Mouse (Mus musculus) olfactory bulb, adult 2 months (tissue): ENCODE results near the gene Gm10203. TPM values are rescaled to one million over a fixed set of nuclear protein-coding genes. Genes with fewer than 3 reads are reported as not detected.
A peak's percentile ranks its signal among the peaks of the same experiment; 100 is the strongest.

ENCODE experiments used
- H3K27ac ChIP-seq: fragments of 200-500 bp; 2 replicates; pipeline ENCODE4 v1.5.1; 2012; ENCODE audit warnings: low read depth, low read length; ENCODE audit not compliant: insufficient read depth
- H3K4me1 ChIP-seq: fragments of 200-500 bp; 2 replicates; pipeline ENCODE4 v1.6.1; 2012; ENCODE audit warnings: low read length; ENCODE audit not compliant: control insufficient read depth, insufficient read depth
- H3K4me3 ChIP-seq: fragments of 200-500 bp; 2 replicates; pipeline ENCODE4 v1.5.1; 2012; ENCODE audit warnings: mild to moderate bottlenecking, low read depth, low read length, moderate library complexity; ENCODE audit not compliant: insufficient read depth
- CTCF ChIP-seq: fragments of 200-500 bp; IDR thresholded peaks from 2 replicates; pipeline ENCODE4 v1.5.1; 2012; ENCODE audit warnings: low read depth, mild to moderate bottlenecking, low read length, moderate library complexity; ENCODE audit not compliant: insufficient read depth
- POLR2A ChIP-seq: fragments of 200-500 bp; IDR thresholded peaks from 2 replicates; pipeline ENCODE4 v1.6.1; 2012; ENCODE audit warnings: mild to moderate bottlenecking, low read depth, low read length, moderate library complexity; ENCODE audit not compliant: insufficient read depth
- WGBS: fragments of 180-500 bp; shearing (Covaris S2); methylation state at CpG from one replicate; pipeline ENCODE4 v1.1.7; 2018; 5-methylcytosine and 5-hydroxymethylcytosine counted together
- polyA plus RNA-seq: library from polyadenylated mRNA; stranded (reverse); fragments of >200 nt; gene quantifications from 2 replicates; pipeline ENCODE4 v1.2.4, GENCODE M21; 2012; ENCODE audit warnings: low replicate concordance; ENCODE audit not compliant: missing spikeins, insufficient read depth, insufficient read length

Gm10203 gene
- polyA plus RNA-seq, 1 experiment: not detected

DNA sequence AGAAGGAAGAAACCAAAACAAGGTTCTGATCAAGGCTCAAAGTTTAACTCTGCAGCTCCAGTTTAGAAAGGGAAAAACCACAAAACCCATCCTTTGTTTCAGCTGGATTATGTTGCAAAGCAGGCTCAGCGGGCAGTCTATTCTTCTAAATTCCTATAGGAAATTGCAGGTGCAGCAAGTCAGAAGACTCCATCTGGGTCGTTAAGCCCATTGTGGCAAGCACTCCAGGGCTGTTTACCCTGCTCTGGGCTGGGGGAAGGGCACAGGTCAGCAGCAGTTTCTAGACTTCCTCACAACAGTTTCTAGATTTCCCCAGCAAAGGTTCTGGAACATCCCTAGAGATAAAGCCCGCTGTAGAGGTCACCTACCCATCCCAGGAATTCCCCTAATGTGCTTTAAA, 1.1 kb downstream of the Gm10203 start:
- WGBS: 28% methylated on average over 3 of the region's 3 CpGs
- Histone ChIP-seq H3K27ac (no peak overlapping the region), H3K4me3 (no peak overlapping the region), H3K4me1 (no peaks in the 10 kb centered on the region)
- TF ChIP-seq POLR2A (no peak), CTCF (no peak)

DNA sequence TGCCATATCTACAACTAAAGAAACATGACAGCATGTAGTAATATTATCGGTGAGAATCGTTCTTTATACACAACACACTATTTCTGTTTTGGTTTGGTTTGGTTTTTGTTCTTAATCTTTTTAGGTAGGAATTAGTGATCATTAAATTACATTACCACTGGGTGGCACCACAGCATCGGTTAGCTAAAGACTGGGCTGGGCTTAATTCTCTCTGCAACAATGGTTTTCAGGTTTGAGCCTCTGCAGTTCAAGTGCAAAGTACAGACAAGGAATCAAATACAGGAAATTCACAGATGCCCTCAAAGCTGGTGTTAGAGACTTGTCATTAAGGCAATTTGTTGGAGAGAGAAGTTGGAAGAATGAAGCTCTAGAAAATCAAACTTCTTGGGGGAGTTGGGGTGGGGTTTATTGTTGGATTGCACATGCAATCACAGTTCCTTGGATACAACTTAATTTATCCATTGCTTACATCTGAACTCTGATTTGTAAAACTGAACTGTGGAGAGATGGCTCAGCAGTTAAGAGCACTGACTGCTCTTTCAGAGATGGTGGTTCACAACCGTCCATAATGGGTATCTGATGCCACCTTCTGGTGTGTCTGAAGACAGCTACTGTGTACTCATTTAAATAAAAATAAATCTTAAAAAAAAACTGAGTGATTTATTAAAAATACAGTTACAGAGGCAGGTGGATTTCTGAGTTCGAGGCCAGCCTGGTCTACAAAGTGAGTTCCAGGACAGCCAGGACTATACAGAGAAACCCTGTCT, 2.5 kb downstream of the Gm10203 start:
- 31% methylated on average over 5 of the region's 5 CpGs for WGBS
- TF ChIP-seq CTCF (no peak), POLR2A (no peak)
- Histone ChIP-seq H3K4me3 (no peak overlapping the region), H3K4me1 (no peaks in the 10 kb centered on the region), H3K27ac (no peak overlapping the region)

- no peaks in the 10 kb centered on the region for H3K4me1 ChIP-seq
- no peak overlapping the region for H3K27ac ChIP-seq
- TF ChIP-seq POLR2A (no peak), CTCF (no peak)
- WGBS: 45% methylated on average over 5 of the region's 5 CpGs
- H3K4me3 ChIP-seq: no peak overlapping the region
Measured at GRCm38 (mm10) chr6:149134391-149135150, 4.6 kb downstream of the Gm10203 start.

- H3K4me3 ChIP-seq: no peak overlapping the region
- TF ChIP-seq POLR2A (no peak), CTCF (no peak)
- 87% methylated on average over 6 of the region's 6 CpGs for WGBS
- H3K27ac ChIP-seq: no peak overlapping the region
- H3K4me1 ChIP-seq: no peaks in the 10 kb centered on the region
Measured at GRCm38 (mm10) chr6:149135631-149136030, 5.7 kb downstream of the Gm10203 start.

GRCm38 (mm10) chr6:149137936-149138335, 8.0 kb downstream of the Gm10203 start:
- 81% methylated on average over 2 of the region's 2 CpGs for WGBS
- Histone ChIP-seq H3K4me1 (no peaks in the 10 kb centered on the region), H3K4me3 (no peak overlapping the region), H3K27ac (no peak overlapping the region)
- TF ChIP-seq POLR2A (no peak), CTCF (no peak)

- H3K4me3 ChIP-seq: no peak overlapping the region
- TF ChIP-seq CTCF: no peak
- no peak for TF ChIP-seq POLR2A
- no peak overlapping the region for H3K27ac ChIP-seq
- 90% methylated on average over 3 of the region's 3 CpGs for WGBS
- H3K4me1 ChIP-seq: no peaks in the 10 kb centered on the region
Measured at GRCm38 (mm10) chr6:149139011-149139410, 9.0 kb downstream of the Gm10203 start.

DNA sequence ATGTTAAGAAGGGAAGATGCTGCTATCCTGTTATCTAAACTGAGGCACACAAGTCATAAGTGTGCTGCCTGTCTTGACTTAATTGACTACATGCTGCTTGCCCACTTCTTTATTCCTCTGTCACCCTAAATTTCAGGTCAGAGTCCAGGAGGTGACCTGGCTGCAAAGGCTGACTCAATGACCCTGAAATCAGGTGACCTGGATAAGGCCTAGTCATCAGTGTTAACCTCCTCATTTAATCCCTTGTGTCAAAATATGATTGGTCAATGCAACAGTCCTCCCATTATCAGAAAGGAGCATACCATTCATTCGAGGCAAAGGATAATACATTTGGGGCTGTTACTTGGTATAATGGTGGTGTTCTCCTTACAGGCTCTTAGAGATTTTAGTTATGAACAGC, 9.5 kb downstream of the Gm10203 start, which contains the start of gene Etfbkmt:
Gene Etfbkmt (plus strand): TSS at position 379 of the 400 bp plus-strand sequence.
- Histone ChIP-seq H3K27ac (no peak within 1 kb of the TSS), H3K4me3 (no peak within 1 kb of the TSS), H3K4me1 (no peaks in the 10 kb centered on the region)
- 83% methylated on average over 1 of the region's 1 CpGs for WGBS
- TF ChIP-seq POLR2A (no peak), CTCF (no peak)

DNA sequence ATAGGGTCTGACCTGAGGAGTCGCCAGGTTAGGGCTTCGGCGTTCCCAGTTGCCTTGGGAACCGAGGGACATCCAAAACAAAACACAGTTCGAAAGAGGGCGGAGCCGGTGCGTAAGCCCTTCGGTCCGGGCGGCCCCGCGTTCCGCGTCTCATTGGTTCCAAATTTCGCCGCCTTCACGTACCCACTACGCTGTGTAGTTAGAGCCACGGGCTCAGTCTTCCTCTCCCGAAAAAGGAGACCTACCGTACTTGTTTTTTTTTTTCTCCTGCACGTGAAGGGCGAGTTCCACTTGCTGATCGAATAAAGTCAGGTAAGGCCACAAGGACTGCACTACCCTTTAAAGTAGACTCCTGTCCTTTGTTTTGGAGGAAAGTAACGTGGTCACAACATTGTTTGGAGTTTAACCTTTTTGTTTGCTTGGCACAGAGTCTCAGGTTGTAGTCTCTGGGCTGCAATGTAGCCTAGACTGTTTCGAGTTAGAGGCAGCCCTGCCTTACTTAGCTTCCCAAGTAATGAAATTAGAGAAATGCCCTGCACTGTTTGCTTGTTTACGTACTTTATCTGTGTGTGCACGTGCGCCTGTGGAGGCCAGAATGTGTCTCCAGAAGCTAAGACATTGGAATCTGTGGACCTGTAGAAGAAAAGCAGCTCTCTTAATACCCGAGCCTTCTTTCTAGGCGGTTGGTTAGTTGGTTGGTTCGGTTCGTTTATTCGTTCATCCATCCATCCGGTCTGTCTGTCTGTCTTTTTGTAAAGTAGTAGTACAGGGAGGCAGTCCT, 11.6 kb downstream of the Gm10203 start:
- H3K4me3 ChIP-seq: peak overlapping the region; percentile 53
- no peaks in the 10 kb centered on the region for H3K4me1 ChIP-seq
- TF ChIP-seq POLR2A: no peak
- 0 out of 2 replicates have a peak overlapping the region, but pooled peaks have one; percentile 4 for H3K27ac ChIP-seq
- WGBS: 3% methylated on average over 36 of the region's 36 CpGs
